Mouse (Mus musculus): ENCODE results near the gene Gm29554. TPM values are rescaled to one million over a fixed set of nuclear protein-coding genes. Genes with fewer than 3 reads are reported as not detected.

Gm29554 gene
- polyA plus RNA-seq (2017; shearing (Covaris generic)): not detected

GRCm38 (mm10) chrY:12273632-12274031 lies at the start of gene Gm29554:
Gm29554 (plus strand) TSS chrY:12273932.

Other genes with a start within 250 kb of the Gm29554 start
- gene Gm20812, start 108.0 kb downstream of the Gm29554 start, polyA plus RNA-seq (2017; shearing (Covaris generic)): not detected

All from activated CD4-positive, CD25-positive, alpha-beta regulatory T cell, adult 9 weeks (primary cell).